16 mouse cellular contexts compared by ENCODE assay signal in genomic region chr3:132186888-132187552, GRCm38 (mm10).
"Had no signal": no experiment of that assay in that cellular context is flagged by ENCODE, and none has a peak within 500 bp of the region (broad histone marks: within the 10 kb centered on the region; RNA-seq: fewer than 3 reads in every experiment).

No protein-coding gene starts in this region.

- H3K9me3 ChIP-seq: neural tube, embryonic 13.5 days; neural tube, embryonic 15.5 days; stomach, embryonic 15.5 days had no signal

- DNase-seq: retina, postnatal 1 day; right cerebral cortex, adult 18-20 months; right cerebral cortex, postnatal 14 days; right cerebral cortex, postnatal 25 days; right cerebral cortex, postnatal 4 days; spleen, adult 18-20 months; thymus, adult 18-20 months; thymus, adult 2 months; thymus, postnatal 14 days; thymus, postnatal 25 days; thymus, postnatal 36 days; thymus, postnatal 4 days had no signal

- H3K4me3 ChIP-seq: neural tube, embryonic 13.5 days; neural tube, embryonic 15.5 days; stomach, embryonic 15.5 days had no signal

- H3K27me3 ChIP-seq: neural tube, embryonic 13.5 days; neural tube, embryonic 15.5 days; stomach, embryonic 15.5 days had no signal

- H3K9ac ChIP-seq: neural tube, embryonic 13.5 days; neural tube, embryonic 15.5 days; stomach, embryonic 15.5 days had no signal

- H3K27ac ChIP-seq: neural tube, embryonic 13.5 days; neural tube, embryonic 15.5 days; stomach, embryonic 15.5 days; stomach, postnatal 0 days had no signal

- H3K36me3 ChIP-seq: neural tube, embryonic 13.5 days; neural tube, embryonic 15.5 days; stomach, embryonic 15.5 days had no signal

- H3K4me2 ChIP-seq: neural tube, embryonic 13.5 days; neural tube, embryonic 15.5 days; stomach, embryonic 15.5 days had no signal

- H3K4me1 ChIP-seq: neural tube, embryonic 13.5 days; neural tube, embryonic 15.5 days; stomach, embryonic 15.5 days had no signal
